Mouse (Mus musculus) myocyte (in vitro differentiated cells): Measurements from ENCODE around the gene Ankrd26. TPM values are rescaled to one million over a fixed set of nuclear protein-coding genes. Genes with fewer than 3 reads are reported as not detected.
"Not testable (repeated sequence)": the region's sequence is repeated elsewhere in the genome, so short reads cannot be mapped to it uniquely, and the experiment has no call there.

Source experiments
- H3K27me3 ChIP-seq: one replicate; pipeline ENCODE4 v1.6.1; 2011; ENCODE audit not compliant: control insufficient read depth, insufficient read depth, insufficient read length
- H3K36me3 ChIP-seq: one replicate; pipeline ENCODE4 v1.6.1; 2011; ENCODE audit not compliant: control insufficient read depth, insufficient read depth
- H3K4me2 ChIP-seq: one replicate; pipeline ENCODE4 v1.6.1; 2011; ENCODE audit warnings: low read depth, control low read depth
- H3K4me3 ChIP-seq: one replicate; pipeline ENCODE4 v1.5.1; 2011; ENCODE audit warnings: mild to moderate bottlenecking, control low read depth, moderate library complexity
- H3K79me2 ChIP-seq: one replicate; pipeline ENCODE4 v1.6.1; 2011; ENCODE audit not compliant: control insufficient read depth, insufficient read depth
- H3ac ChIP-seq: one replicate; pipeline ENCODE4 v1.6.1; 2011; ENCODE audit not compliant: control insufficient read depth, insufficient read length
- CEBPB ChIP-seq: IDR thresholded peaks from 2 replicates; pipeline ENCODE4 v1.6.1; 2011; ENCODE audit warnings: mild to moderate bottlenecking, moderate library complexity; ENCODE audit not compliant: poor library complexity, insufficient read depth, severe bottlenecking
- E2F4 ChIP-seq: IDR thresholded peaks from one replicate; pipeline ENCODE4 v1.6.1; 2011; ENCODE audit warnings: mild to moderate bottlenecking, control low read depth, moderate library complexity; ENCODE audit not compliant: insufficient read depth
- MYOD1 ChIP-seq, 3 experiments: IDR thresholded peaks; one replicate each; pipeline ENCODE4 v1.6.1; 2011; ENCODE audit warnings: control low read depth in 2 of 3, low read depth in 2 of 3, mild to moderate bottlenecking in 2 of 3, moderate library complexity in 1 of 3; ENCODE audit not compliant: insufficient read length in 2 of 3, control insufficient read depth in 1 of 3
- MYOG ChIP-seq, 3 experiments: IDR thresholded peaks; one replicate each; pipeline ENCODE4 v1.6.1; 2011; ENCODE audit warnings: control low read depth in 2 of 3, low read depth in 2 of 3, mild to moderate bottlenecking in 2 of 3; ENCODE audit not compliant: insufficient read length in 2 of 3, control insufficient read depth in 1 of 3, insufficient read depth in 1 of 3
- POLR2A ChIP-seq: IDR thresholded peaks from one replicate; pipeline ENCODE4 v1.6.1; 2011; ENCODE audit warnings: low read depth, mild to moderate bottlenecking, control low read depth, moderate library complexity; ENCODE audit not compliant: insufficient read length
- POLR2AphosphoS2 ChIP-seq: IDR thresholded peaks from one replicate; pipeline ENCODE4 v1.6.1; 2011; ENCODE audit warnings: low read depth, control low read depth; ENCODE audit not compliant: insufficient read length
- REST ChIP-seq: IDR thresholded peaks from one replicate; pipeline ENCODE4 v1.6.1; 2011; ENCODE audit warnings: mild to moderate bottlenecking, control low read depth, moderate library complexity; ENCODE audit not compliant: insufficient read depth, insufficient read length
- SRF ChIP-seq: IDR thresholded peaks from one replicate; pipeline ENCODE4 v1.6.1; 2011; ENCODE audit warnings: low read depth; ENCODE audit not compliant: control insufficient read depth, insufficient read length
- TCF12 ChIP-seq: IDR thresholded peaks from one replicate; pipeline ENCODE4 v1.6.1; 2011; ENCODE audit warnings: mild to moderate bottlenecking, control low read depth; ENCODE audit not compliant: poor library complexity, insufficient read depth, severe bottlenecking
- USF1 ChIP-seq: IDR thresholded peaks from one replicate; pipeline ENCODE4 v1.6.1; 2011; ENCODE audit warnings: low read depth, mild to moderate bottlenecking, control low read depth, moderate library complexity
- polyA plus RNA-seq: library from polyadenylated mRNA; unstranded; fragments of >200 nt; fragmentation: generic; extraction: Trizol; gene quantifications from one replicate; pipeline ENCODE4 v1.2.1, GENCODE M21; 2012; ENCODE audit warnings: missing spikeins

Ankrd26 gene
- polyA plus RNA-seq, 1 experiment: 0.73 TPM

- no peak for TF ChIP-seq MYOG (IDR thresholded peaks at IDR 0.05; ENCODE audit: control insufficient read depth in 1 of 3, insufficient read depth in 1 of 3, insufficient read length in 2 of 3, low read depth in 2 of 3)
- no peak for TF ChIP-seq MYOD1 (IDR thresholded peaks at IDR 0.05; ENCODE audit: control insufficient read depth in 1 of 3, insufficient read length in 2 of 3, low read depth in 2 of 3)
- Histone ChIP-seq H3K36me3 (no peaks in the 10 kb centered on the region), H3ac (no peak overlapping the region), H3K79me2 (no peaks in the 10 kb centered on the region), H3K4me2 (no peak overlapping the region), H3K4me3 (no peak overlapping the region), H3K27me3 (no peaks in the 10 kb centered on the region)
Measured at GRCm38 (mm10) chr6:118574351-118574750, 12.3 kb upstream of the Ankrd26 start.

- Histone ChIP-seq H3K27me3 (no peaks in the 10 kb centered on the region), H3ac (no peak overlapping the region), H3K4me2 (no peak overlapping the region), H3K79me2 (peaks cover 3% of the 10 kb centered on the region), H3K36me3 (no peaks in the 10 kb centered on the region), H3K4me3 (no peak overlapping the region)
- TF ChIP-seq SRF: no peak
- TF ChIP-seq E2F4: no peak
Measured at GRCm38 (mm10) chr6:118567816-118568215, 5.8 kb upstream of the Ankrd26 start.

GRCm38 (mm10) chr6:118561225-118561624 lies 801 bp downstream of the Ankrd26 start:
- no peaks in the 10 kb centered on the region for H3K27me3 ChIP-seq
- peaks cover 7% of the 10 kb centered on the region for H3K36me3 ChIP-seq
- peak overlapping the region; percentile 81 for H3K4me2 ChIP-seq
- H3K4me3 ChIP-seq: peak overlapping the region; percentile 77
- peaks cover 7% of the 10 kb centered on the region for H3K79me2 ChIP-seq
- H3ac ChIP-seq: peak overlapping the region; percentile 17
- TF ChIP-seq SRF: no peak
- TF ChIP-seq MYOD1 (IDR thresholded peaks at IDR 0.05; ENCODE audit: control insufficient read depth in 1 of 3, insufficient read length in 2 of 3, low read depth in 2 of 3): no peak

GRCm38 (mm10) chr6:118538627-118539026 lies 23.4 kb downstream of the Ankrd26 start:
- TF ChIP-seq REST (no peak), USF1 (no peak), SRF (no peak)
- Histone ChIP-seq H3K27me3 (no peaks in the 10 kb centered on the region), H3ac (no peak overlapping the region), H3K79me2 (no peaks in the 10 kb centered on the region), H3K4me3 (no peak overlapping the region), H3K36me3 (peaks cover 37% of the 10 kb centered on the region), H3K4me2 (no peak overlapping the region)

GRCm38 (mm10) chr6:118537201-118537600 lies 24.8 kb downstream of the Ankrd26 start:
- not testable (repeated sequence) for H3K4me3 ChIP-seq, H3K27me3 ChIP-seq, H3K79me2 ChIP-seq, H3ac ChIP-seq, H3K4me2 ChIP-seq
- peaks cover 31% of the 10 kb centered on the region for H3K36me3 ChIP-seq

- peaks cover 35% of the 10 kb centered on the region for H3K36me3 ChIP-seq
- TF ChIP-seq SRF (no peak), POLR2A (no peak), E2F4 (no peak), POLR2AphosphoS2 (no peak), TCF12 (no peak), CEBPB (no peak), REST (no peak), MYOD1 (IDR thresholded peaks at IDR 0.05; ENCODE audit: control insufficient read depth in 1 of 3, insufficient read length in 2 of 3, low read depth in 2 of 3) (no peak)
Measured at GRCm38 (mm10) chr6:118535321-118535720, 26.7 kb downstream of the Ankrd26 start.

GRCm38 (mm10) chr6:118533381-118533780 lies 28.6 kb downstream of the Ankrd26 start:
- no peak for TF ChIP-seq POLR2A
- TF ChIP-seq SRF: no peak
- TF ChIP-seq USF1: no peak
- H3K36me3 ChIP-seq: peaks cover 30% of the 10 kb centered on the region

More at GRCm38 (mm10) chr6:118535321-118535720, 26.7 kb downstream of the Ankrd26 start:
- H3K4me2 ChIP-seq: no peak overlapping the region
- H3K27me3 ChIP-seq: no peaks in the 10 kb centered on the region
- H3ac ChIP-seq: no peak overlapping the region
- H3K4me3 ChIP-seq: no peak overlapping the region
- no peaks in the 10 kb centered on the region for H3K79me2 ChIP-seq

More at GRCm38 (mm10) chr6:118533381-118533780, 28.6 kb downstream of the Ankrd26 start:
- Histone ChIP-seq H3K27me3 (no peaks in the 10 kb centered on the region), H3K79me2 (no peaks in the 10 kb centered on the region), H3K4me2 (no peak overlapping the region), H3K4me3 (no peak overlapping the region), H3ac (no peak overlapping the region)
